Mouse (Mus musculus) lung, adult 18-20 months (tissue): ENCODE results near the gene Vgll2.

ENCODE experiments used
- DNase-seq, 2 experiments: peaks; one replicate each; pipeline ENCODE4 v3.0.0; 2022; ENCODE audit warnings: mixed read lengths in 2 of 2

The Vgll2 gene

DNA sequence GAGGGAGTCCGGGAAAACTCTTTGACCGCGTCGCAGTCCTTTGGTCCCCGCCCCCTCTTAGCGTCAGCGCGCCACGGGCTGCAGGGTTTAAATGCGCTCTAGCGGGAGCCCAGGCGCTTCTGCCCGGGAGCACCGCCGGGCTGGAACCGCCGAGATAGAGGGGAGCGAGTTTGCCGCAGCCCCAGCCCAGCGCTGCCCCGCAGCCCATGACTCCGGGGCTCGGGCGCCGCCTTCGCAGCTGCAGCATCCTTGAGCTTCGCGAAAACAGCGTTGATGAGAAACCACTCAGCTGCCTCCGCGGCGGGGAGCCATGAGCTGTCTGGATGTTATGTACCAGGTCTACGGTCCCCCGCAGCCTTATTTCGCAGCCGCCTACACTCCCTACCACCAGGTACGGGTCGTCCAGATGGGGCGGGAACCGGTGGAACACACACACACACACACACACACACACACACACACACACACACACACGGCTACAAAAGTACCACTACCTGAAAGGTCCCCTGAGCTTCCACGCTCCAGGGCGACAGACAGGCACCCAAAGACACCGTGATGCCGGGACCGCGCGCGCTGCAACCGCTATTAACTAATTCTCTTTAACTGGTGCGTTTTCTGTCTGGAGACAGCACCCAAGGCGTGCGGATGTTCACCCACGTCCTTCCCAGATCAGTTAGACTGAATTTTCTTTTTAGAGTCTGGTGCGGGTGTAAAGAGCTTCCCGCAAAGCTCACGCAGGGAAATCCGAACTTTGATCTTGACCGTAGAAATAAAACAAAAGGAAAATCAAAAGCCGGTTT lies at the start of gene Vgll2:
TSS of gene Vgll2 (plus strand) at position 90 of the 800 bp plus-strand sequence.
- DNase-seq = no peak

DNA sequence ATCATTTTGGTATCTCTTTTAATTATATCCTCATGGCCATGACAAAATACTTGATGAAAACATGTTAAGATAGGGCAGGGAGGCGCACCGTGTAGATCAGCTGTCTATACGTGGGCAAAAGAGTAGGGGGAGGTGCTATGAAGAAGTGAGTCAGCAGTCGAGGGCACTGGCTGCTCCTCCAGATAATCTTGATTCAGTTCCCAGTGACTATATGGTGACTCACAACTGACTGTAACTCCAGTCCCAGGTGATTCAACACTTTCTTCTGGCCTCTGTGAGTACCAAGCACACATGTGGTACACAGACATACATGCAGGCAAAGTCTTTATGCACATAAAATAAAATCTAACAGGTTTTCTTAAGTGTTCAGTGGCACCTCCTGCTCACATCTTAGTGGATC lies 47.2 kb upstream of the Vgll2 start:
- no peak for DNase-seq

DNA sequence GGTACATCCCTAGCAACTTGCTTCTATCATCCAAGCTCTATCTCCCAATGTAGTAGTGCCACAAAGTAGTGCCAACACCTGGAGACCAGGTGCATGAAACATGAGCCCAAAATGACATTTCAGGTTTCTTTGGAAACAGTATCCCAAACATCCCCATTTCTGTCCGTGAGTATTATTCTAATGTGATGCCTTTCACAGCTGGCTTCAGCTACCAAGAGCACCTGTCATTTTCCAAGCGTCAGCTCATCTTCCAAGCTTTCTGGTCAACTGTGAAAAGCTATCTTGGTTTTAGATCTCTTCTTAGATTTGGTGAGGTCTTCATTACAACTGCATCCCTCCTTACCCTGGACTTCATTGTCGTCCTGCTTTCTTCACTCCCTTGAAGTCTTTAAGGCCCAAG lies 46.7 kb upstream of the Vgll2 start:
- no peak for DNase-seq

DNA sequence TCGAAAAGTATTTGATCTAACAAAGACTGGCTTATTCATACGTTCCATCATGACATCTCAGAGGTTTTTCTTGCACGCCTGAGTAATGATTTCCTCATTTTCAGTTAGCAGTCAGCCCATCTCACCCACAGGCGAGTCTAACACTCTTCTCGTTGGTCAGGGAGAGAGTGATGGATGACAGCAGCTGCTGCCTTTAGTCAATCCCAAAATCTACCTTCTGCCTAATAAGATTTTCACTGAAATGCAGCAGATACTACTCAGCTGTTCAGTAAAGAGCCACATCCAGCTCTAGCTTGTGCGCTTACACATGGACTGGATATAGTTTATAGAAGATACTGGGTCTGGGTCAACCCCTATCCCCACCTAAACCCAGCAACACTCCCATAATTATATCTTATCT lies 40.7 kb upstream of the Vgll2 start:
- no peak for DNase-seq

DNA sequence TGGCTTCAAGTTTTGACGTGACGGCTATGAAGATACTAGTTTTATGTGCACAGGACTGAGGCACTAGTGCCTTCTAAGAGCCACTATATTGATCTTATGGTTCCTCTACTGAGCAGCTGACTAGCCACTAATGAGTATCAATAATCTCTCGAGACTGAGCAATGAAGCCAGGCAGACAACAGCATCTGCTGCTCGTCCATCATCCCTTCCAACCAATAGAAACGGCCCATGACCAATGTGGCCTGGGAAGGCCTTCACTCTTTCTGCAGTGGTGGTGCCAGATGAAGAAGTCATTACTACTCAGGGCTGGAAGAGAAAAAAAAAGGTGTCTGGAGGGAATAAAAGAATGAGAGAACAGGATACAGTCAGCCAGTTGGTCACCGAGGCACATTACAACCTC lies 39.9 kb upstream of the Vgll2 start:
- no peak for DNase-seq

DNA sequence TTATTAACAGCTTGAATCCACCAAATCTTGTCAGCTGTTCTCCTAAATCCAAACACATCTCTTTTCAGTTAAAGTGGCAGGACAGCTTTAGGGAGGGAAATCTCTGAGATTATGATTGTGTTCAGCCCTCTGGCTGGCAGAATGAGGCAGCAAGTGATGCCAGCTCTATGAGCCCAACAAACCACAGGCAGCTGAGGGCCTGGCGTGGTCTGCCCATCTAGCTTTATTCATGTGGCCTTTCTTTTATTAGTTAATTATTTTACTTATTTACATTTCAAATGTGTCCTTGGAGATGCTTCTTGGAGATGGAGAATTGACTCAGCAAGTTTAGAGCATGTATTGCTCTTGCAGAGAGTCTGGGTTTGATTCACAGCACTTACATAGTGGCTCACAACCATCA lies 3.8 kb upstream of the Vgll2 start:
- DNase-seq = no peak

DNA sequence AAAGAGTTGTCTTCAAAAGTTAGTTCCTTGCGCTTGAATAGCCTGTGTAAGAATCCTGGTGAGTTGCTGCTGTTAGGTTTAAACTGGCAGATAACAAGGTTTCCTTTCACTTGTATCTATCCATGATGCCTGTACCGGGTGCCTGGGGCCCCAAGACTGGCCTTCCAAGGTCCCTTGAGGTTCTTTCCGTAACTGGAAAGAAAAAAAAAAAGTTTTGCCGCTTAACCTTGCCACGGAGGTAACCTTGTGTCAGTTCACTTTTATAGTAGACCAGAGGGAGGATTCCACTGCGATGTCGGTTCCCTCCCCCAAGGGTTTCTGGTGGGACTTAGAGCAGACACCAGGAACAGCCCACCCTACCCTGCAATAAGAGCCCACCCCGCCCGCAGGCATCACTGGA lies 1.1 kb upstream of the Vgll2 start:
- no peak for DNase-seq

DNA sequence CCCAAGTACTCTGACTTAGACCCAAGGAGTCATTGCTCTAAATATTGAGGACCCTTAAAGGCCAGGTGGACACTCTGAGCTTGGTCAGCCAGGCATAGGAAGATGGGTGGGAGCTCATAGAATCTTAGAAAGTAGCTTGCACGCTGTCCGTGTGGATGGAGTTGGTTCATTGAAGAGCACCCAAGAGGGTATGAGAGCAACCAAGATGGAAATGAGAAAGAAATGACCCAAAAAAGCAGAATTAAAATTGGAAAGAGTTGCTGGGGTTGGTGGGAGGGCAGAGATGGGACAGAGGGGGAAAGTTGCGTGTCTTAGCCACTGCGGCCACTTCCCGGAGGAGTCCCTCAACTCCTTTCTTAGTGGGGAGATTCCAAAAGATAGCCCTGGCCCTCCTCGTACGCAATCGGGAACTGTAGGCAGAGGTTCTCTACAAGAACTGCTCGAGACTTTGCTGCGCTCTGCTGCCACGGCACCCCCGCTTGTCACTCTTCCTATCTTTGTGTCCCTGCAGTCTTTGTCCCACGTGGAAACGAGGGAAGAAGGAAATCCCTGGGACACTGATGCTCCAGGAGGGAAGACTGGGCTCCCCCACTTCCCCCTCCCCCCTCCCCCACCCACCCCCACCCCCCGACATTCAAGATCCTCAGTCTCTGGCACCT lies 437 bp upstream of the Vgll2 start:
- no peak for DNase-seq

DNA sequence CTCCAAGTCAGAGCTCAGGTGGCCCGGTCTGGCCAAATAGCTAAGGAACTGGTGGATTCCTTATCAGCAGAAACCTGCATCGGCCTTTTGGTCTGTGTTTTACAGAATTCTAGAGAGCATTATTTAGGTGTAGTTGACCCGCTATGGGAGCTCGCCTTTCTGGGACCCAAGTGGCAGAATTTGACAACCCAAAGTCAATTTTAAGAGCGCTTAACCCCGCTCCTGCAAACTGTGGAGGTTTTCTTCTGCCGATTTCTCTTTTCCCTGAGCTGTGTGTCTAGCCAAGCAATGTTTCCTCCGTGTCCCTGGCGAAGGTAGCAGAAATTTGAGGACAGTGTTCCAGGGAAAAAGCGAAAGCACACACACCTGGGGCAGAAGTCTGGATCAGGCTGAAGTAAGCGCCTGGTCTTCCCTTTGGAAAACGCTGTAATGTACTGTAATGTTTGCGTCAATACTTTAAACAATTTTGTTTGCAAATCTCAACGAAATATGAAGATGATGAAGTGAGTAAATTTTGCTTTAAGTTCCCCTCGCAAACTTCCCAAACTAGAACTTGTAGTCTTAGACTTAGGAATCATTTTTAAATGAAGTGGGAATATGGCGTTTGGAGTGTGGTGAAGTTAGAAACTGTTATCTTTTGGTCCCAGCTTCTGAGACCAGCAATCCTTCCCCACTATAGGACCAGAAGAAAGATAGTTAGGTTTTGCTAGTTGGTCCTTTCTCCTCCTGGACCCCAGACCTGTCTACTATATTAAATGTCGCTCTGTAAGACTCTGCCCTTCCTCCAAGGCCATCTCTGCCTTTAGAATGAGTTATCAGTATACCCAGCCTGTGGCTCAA lies 1.1 kb downstream of the Vgll2 start:
- DNase-seq = no peak

DNA sequence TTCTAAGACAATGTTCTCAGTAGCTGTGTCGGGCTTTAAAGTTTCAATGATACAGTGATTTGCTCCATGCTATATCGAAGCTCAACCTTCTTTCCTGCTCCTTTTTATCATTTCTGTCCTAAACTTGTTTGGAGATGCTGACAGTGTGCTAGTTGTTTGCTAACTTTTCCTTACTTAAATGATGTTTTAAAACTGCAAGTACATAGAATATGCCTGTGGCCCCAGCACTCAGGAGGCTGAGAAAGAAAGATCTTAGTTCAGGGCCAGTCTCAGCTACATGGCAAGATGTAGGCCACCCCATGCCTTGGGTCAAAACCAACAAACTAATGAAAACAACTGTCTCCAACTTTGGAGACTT lies 1.7 kb downstream of the Vgll2 start:
- DNase-seq = no peak

DNA sequence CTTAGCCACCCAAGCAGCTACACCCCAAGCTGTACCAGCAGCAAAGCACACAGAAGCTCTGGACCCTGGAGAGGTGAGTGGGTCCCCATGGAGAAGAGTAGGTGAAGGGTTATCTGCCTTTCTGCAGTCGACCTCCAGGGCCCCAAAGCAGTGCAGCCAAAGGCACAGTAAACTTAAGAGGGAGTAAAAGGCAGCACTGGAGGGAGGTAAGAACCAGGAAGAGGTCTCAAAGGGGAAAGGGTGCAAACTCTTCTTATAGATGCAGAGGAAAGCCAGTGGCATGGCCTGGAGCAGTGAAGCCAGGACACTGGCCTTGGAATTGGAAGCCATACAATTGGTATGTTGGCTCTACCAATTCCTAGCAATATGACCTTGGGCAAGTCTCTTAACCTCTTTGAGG lies 3.0 kb downstream of the Vgll2 start:
- DNase-seq = no peak

DNA sequence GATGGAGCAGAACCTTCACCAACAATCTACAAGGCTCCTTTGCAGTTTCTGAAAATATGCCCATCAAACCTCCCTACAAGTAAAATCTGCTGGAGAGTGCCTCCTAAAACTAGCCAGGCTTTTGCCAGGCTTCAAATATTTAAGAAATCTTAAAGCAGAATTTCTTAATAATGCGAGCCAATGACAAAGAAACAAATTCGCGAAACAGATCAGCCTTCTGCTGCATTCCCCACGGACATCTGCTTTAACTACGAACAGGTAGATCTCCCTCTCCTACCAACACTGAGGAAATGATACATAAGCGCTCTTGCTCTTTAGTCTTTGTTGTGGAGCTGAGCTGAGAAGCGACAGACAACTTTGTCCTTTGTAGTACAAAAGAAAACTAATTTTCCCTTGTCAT lies 3.5 kb downstream of the Vgll2 start:
- no peak for DNase-seq

DNA sequence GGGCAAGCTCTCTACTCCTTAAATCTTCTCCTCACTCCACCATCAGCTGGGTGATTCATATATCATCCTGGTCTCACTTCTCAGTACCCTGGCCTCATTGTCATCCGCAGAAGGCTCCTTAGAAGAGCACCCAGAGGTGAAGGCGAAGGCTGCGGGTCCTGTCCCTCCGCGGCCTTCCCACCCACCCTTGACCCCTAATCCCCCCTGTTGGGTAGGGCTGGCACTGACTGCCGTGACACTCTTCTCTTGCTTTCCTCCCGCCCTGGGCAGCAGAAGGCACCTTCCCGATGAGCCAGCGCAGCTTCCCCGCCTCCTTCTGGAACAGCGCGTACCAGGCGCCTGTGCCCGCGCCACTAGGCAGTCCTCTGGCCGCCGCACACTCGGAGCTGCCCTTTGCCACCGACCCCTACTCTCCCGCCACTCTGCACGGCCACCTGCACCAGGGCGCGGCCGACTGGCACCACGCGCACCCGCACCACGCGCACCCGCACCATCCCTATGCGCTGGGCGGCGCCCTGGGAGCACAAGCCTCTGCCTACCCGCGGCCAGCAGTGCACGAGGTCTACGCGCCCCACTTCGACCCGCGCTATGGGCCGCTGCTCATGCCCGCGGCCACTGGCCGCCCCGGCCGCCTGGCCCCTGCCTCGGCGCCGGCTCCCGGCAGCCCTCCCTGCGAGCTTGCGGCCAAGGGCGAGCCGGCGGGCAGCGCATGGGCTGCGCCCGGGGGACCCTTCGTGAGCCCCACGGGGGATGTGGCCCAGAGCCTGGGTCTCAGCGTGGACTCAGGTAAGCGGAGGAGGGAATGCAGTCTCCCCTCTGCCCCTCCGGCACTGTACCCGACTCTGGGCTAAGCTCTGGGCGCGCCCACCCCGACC lies 5.1 kb downstream of the Vgll2 start:
- DNase-seq = no peak

DNA sequence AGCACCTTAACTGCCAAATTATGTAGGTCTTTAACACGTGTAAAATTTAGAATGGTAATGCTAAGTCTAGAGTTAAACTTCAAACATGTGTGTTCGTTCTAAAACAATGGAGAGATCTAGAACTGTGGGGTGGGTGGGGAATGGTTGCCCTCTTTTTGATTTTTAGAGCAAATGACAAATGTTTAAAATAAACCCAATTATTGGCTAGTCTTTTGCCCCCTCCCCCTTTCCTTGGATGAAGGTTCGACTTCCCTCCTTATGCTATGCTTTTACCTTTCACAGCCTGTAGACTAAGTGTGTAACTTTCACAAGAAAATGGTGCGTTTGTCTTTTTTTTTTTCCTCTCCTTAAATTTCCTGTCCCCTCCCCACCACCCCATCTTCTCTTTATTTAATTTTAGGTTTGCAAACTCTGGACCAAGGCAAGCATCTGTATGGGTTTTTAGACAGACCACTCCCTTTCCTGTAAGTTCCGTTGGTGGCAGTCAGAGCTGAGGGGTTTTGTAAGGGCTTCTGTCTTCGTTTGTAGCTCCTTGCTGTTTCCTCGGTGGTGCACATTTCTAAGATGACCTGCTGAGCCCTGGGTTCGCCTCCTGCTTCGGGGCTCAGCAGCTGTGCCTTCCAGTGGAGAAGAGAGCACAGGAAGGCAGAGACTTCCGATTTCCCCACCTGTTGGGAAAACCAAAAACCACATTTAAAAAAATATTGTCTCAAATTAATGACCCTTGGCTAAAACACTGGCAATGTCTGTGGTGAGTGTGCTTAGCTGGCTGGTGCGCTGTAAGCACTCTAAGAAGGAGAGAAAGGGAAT lies 6.5 kb downstream of the Vgll2 start:
- DNase-seq = no peak

DNA sequence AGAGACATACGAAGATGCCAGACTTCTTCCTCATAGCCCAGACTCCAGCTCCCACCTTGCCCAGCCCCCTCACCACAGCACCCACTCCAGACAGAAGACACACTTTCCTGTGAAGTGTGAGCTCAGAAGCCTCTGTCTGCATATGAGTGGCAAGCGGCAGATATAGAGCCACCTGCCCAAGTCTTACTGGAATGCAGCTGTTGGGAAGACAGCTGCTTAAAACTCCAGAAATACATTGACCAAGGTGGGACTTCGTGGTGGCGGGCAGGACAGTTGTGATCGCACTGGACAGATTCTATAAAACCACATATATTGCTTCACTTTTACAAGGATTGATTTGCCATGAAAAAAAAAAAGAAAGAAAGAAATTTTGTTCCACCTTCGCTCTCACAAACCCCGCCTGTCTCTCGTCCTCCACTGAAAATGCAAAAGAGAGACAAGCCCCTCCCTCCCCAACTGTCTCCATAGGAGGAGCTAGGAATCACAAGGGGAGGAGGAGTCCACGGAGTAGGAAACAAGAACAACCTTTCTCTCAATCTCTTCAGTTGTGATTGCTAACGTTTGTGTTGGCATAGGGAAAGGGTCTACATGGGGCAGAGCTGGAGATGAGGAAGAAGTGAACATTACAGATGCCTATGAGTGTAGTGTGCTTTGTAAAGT lies 7.2 kb downstream of the Vgll2 start:
- DNase-seq = no peak

DNA sequence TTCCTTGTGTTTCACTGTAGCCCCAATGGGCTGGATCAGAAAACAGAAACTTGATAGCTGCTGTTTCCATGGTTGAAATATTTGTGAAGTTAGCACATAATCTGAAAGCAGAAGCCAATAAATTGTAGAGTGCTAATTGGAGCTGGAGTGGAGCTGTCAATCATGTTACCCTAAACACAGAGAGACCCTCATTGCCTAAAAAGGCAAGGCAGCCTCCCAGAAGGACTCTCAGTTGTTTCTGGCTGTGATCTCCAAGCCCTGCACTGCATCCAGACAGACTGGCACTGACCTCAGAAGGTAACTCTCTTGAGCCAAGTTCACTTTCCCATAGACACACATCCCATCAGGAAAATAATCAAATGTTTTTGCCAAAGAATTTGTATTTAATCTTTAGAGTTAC lies 11.4 kb downstream of the Vgll2 start:
- no peak for DNase-seq

DNA sequence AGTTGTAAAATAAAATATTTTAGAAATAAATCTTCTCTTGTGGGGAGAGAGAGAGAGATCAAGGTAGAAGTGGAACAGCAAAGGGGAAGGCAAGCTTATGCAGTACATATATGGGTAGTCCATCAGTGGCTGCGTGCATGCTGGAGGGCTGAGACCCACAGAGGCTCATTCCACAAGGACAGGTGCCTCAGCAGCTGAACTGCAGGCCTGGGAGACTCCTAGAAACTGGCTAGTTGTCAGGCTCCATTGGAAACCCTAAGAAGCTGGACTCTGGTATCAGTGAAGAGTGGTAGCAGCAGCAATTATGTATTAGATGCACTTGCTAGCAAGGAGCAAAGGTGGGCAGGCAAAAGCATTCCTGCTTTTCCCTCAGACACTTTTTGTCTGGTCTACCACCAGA lies 17.1 kb downstream of the Vgll2 start:
- DNase-seq = no peak

DNA sequence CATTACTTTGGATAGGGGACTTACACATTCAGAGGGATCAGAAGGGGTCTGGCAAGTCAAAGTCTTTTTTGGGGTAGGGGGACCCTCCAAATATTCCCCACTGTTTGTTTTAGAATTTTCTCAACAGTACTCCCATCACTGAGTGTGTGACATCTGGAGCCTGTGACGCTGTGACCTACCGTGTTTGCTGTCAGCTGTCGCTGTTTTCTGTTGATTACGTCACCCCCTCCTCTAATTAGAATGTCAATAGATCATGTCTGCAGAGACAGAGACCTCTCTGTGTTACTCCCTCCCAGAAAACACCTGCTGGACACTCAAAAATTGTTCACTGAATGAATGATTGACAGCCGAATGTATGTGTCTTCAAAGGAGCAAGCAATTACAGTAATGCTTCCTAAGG lies 20.8 kb downstream of the Vgll2 start:
- DNase-seq = no peak

DNA sequence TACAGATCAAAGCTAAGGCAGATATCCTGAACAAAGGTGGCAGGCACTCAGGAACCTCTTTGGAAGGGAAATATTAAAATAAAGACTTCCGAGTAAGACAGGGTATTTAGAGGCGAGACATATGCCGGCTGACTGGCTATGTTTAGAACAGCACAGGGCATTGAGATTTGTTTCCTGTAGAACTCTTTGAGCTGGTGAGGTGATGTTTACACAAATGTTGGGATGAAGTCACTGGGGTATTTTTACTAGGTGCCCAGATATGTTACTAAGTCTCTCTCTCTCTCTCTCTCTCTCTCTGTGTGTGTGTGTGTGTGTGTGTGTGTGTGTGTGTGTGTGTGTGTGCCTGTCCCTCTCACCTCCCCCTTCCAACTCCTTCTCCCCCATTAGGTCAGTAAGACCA lies 26.0 kb downstream of the Vgll2 start:
- no peak for DNase-seq

DNA sequence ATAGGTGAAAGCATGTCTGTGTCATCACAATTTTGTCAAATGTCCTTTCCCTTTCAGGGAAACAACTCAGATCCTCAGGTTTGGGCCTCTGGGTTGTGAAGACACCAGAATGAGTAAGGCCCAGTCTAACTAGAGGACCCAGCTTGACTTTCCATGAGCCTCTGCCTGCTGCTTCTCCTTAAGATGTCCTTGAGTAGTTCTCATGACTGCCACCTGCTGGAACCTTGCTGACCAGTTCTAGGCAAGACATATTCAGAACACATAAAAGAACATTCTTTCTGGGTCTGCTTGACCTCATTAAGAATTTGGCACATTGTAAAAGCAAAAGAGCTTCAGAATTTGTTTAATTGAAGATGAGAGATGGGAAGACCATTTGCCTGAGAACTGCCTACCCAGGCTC lies 50.2 kb downstream of the Vgll2 start:
- peak; percentile 3 to 25 for DNase-seq
